Mouse (Mus musculus) heart, postnatal 0 days (tissue): ENCODE results near the gene Rab5c. TPM values are rescaled to one million over a fixed set of nuclear protein-coding genes. Genes with fewer than 3 reads are reported as not detected.

Experiments used
- ATAC-seq: fragments of 200-750 bp; cut with Nextera tagmentation; 2 replicates; pipeline ENCODE4 v1.8.0; 2017; ENCODE audit warnings: low read depth, moderate number of reproducible peaks, moderate library complexity; ENCODE audit not compliant: insufficient read depth
- DNase-seq: peaks from one replicate; pipeline ENCODE4 v3.0.0-alpha.2; 2016; ENCODE audit warnings: low spot score
- H3K27ac ChIP-seq: fragments of 300-500 bp; sonication (generic); 2 replicates; pipeline ENCODE4 v1.5.1; 2014; ENCODE audit warnings: low read depth, mild to moderate bottlenecking
- H3K27me3 ChIP-seq: fragments of 300-500 bp; sonication (generic); 2 replicates; pipeline ENCODE4 v1.6.1; 2014; ENCODE audit warnings: low read length, mixed read lengths; ENCODE audit not compliant: control insufficient read depth, insufficient read depth
- H3K36me3 ChIP-seq: fragments of 300-500 bp; sonication (generic); replicated peaks from 2 replicates; pipeline ENCODE4 v1.6.1; 2014; ENCODE audit warnings: low read length, mixed read lengths; ENCODE audit not compliant: control insufficient read depth, insufficient read depth
- H3K4me1 ChIP-seq: fragments of 300-500 bp; sonication (generic); 2 replicates; pipeline ENCODE4 v1.6.1; 2014; ENCODE audit warnings: antibody characterized with exemption; ENCODE audit not compliant: control insufficient read depth, insufficient read depth
- H3K4me2 ChIP-seq: fragments of 300-500 bp; sonication (generic); 2 replicates; pipeline ENCODE4 v1.6.1; 2014; ENCODE audit warnings: low read depth, mild to moderate bottlenecking, low read length, moderate library complexity
- H3K4me3 ChIP-seq: fragments of 300-500 bp; sonication (generic); 2 replicates; pipeline ENCODE4 v1.5.1; 2014; ENCODE audit warnings: low read depth, low read length
- H3K9ac ChIP-seq: fragments of 300-500 bp; sonication (generic); replicated peaks from 2 replicates; pipeline ENCODE4 v1.6.1; 2014; ENCODE audit warnings: low read depth, low read length, mixed read lengths
- H3K9me3 ChIP-seq: fragments of 300-500 bp; sonication (generic); replicated peaks from 2 replicates; pipeline ENCODE4 v1.6.1; 2016; ENCODE audit warnings: low read length; ENCODE audit not compliant: control insufficient read depth
- CTCF ChIP-seq: IDR thresholded peaks from 2 replicates; pipeline ENCODE4 v1.5.1; 2016; ENCODE audit warnings: antibody characterized with exemption, control low read depth, low read depth
- EP300 ChIP-seq: IDR thresholded peaks from 2 replicates; pipeline ENCODE4 v1.6.1; 2016; ENCODE audit warnings: antibody characterized with exemption, low read depth
- WGBS: fragments of 180-500 bp; shearing (Covaris S2); extraction: QIAGEN DNeasy Blood & Tissue Kit; methylation state at CpG from one replicate; pipeline ENCODE4 v1.1.7; 2014; 5-methylcytosine and 5-hydroxymethylcytosine counted together
- polyA plus RNA-seq: library from polyadenylated mRNA; unstranded; fragments of >200 nt; fragmentation: Nextera tagmentation; extraction: Ambion mirVana; gene quantifications from 2 replicates; pipeline ENCODE4 v1.2.1, GENCODE M21; 2015
- total RNA-seq: library from RNA; depleted of rRNA; stranded (reverse); fragments of >200 nt; gene quantifications from 2 replicates; pipeline ENCODE4 v1.2.3, GENCODE M21; 2014; ENCODE audit warnings: low replicate concordance

Rab5c gene
- total and polyA plus RNA-seq, 2 experiments from 2014 or later, result 11.0 to 117 TPM

- Histone ChIP-seq H3K9ac (peak overlapping the region; percentile 30; the same call in 1 of the 2 replicates), H3K4me2 (peak overlapping the region; percentile 73), H3K36me3 (peaks cover 4% of the 10 kb centered on the region; the same call in 1 of the 2 replicates), H3K27ac (no peak overlapping the region), H3K9me3 (no peaks in the 10 kb centered on the region), H3K4me3 (peak overlapping the region; percentile 78), H3K27me3 (no peaks in the 10 kb centered on the region), H3K4me1 (peaks cover 6% of the 10 kb centered on the region)
- DNase-seq (no peak), ATAC-seq (no peak)
- TF ChIP-seq EP300, result no peak
- no peak for TF ChIP-seq CTCF
- whole genome bisulfite sequencing, result 44% methylated on average over 6 of the region's 6 CpGs
Observed at GRCm38 (mm10) chr11:100769980-100770379, 32.0 kb upstream of the Rab5c start.

GRCm38 (mm10) chr11:100767871-100768270, 29.9 kb upstream of the Rab5c start:
- H3K9me3 ChIP-seq, result no peaks in the 10 kb centered on the region
- H3K9ac ChIP-seq, result no peak overlapping the region
- H3K4me3 ChIP-seq, result no peak overlapping the region
- H3K27me3 ChIP-seq, result no peaks in the 10 kb centered on the region
- peaks cover 4% of the 10 kb centered on the region; the same call in 1 of the 2 replicates for H3K36me3 ChIP-seq
- H3K4me1 ChIP-seq, result peaks cover 6% of the 10 kb centered on the region
- H3K27ac ChIP-seq, result no peak overlapping the region
- ATAC-seq (no peak), DNase-seq (no peak)
- no peak overlapping the region for H3K4me2 ChIP-seq
- WGBS, result 90% methylated on average over 5 of the region's 5 CpGs
- no peak for TF ChIP-seq EP300
- no peak for TF ChIP-seq CTCF

DNA sequence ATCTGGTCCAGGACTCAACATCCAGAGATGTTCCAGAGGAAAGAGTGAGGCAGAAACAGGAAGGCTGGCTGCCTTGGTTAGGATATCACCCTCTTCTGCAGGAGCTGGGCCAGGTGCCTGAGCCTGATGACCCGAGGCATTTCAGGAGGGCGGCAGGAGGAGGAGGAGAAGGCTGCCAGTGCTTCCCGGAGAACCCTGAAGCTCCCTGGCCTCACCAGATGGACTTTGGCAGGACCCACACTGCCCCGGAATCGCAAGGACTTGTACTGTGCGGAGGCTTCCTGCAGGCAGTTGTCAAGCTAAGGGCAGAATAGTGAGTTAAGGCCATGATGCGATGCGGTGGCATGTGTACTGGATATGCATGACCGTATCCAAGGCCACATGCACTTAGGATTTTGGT, 28.7 kb upstream of the Rab5c start:
- Histone ChIP-seq H3K4me1 (peaks cover 6% of the 10 kb centered on the region), H3K9me3 (no peaks in the 10 kb centered on the region), H3K36me3 (peaks cover 4% of the 10 kb centered on the region; the same call in 1 of the 2 replicates), H3K27ac (no peak overlapping the region), H3K9ac (no peak overlapping the region), H3K4me3 (no peak overlapping the region), H3K4me2 (no peak overlapping the region), H3K27me3 (peaks cover 10% of the 10 kb centered on the region; the same call in 1 of the 2 replicates)
- no peak for DNase-seq
- no peak for TF ChIP-seq EP300
- no peak for TF ChIP-seq CTCF
- 84% methylated on average over 9 of the region's 9 CpGs for WGBS
- ATAC-seq, result no peak

DNA sequence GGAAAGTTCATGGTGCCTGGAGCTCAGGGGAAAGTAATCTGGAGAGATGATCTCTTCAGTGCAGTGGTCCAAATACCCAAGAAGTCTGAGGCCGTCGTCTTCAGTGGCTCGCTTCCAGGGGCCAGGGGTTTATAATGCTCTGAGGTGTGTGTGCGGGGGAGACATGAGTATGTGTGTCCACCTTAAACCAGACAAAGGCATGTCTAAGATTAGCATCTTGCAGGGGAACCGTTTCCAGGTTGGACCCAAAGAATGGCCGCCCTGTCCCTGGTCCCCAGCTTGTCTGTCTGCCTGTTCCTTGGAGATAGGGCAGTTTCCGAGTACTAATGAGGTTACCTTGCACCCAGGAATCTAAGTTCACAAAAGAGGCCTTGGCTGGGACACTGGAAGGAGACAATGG, 24.8 kb upstream of the Rab5c start, which contains the start of gene Hcrt:
Gene Hcrt, minus strand, starts transcription at position 101 of the 400 bp plus-strand sequence.
- ATAC-seq (no peak), DNase-seq (no peak)
- Histone ChIP-seq H3K27ac (no peak within 1 kb of the TSS), H3K4me2 (peak within 1 kb of the TSS; percentile 65), H3K9ac (no peak within 1 kb of the TSS), H3K4me3 (peak within 1 kb of the TSS; percentile 44), H3K27me3 (peaks cover 37% of the 10 kb centered on the region), H3K36me3 (peaks cover 4% of the 10 kb centered on the region; the same call in 1 of the 2 replicates), H3K4me1 (0 out of 2 replicates have a peak, but pooled peaks cover 5% of the 10 kb centered on the region), H3K9me3 (no peaks in the 10 kb centered on the region)
- TF ChIP-seq EP300, result no peak
- TF ChIP-seq CTCF, result no peak
- 81% methylated on average over 7 of the region's 7 CpGs for WGBS

GRCm38 (mm10) chr11:100761547-100762045, 23.6 kb upstream of the Rab5c start:
- H3K27ac ChIP-seq, result no peak overlapping the region
- 0 out of 2 replicates have a peak, but pooled peaks cover 5% of the 10 kb centered on the region for H3K4me1 ChIP-seq
- H3K36me3 ChIP-seq, result peaks cover 3% of the 10 kb centered on the region; the same call in 1 of the 2 replicates
- H3K9ac ChIP-seq, result no peak overlapping the region
- peak; percentile 84 for ATAC-seq
- DNase-seq, result peak; percentile 75
- TF ChIP-seq EP300, result no peak
- peak; percentile 71 for TF ChIP-seq CTCF
- no peaks in the 10 kb centered on the region for H3K9me3 ChIP-seq
- H3K4me2 ChIP-seq, result peak overlapping the region; percentile 65
- WGBS, result under 1% methylated on average over 26 of the region's 27 CpGs
- H3K27me3 ChIP-seq, result peaks cover 38% of the 10 kb centered on the region
- H3K4me3 ChIP-seq, result peak overlapping the region; percentile 44
